Mouse (Mus musculus): ENCODE results near the gene Cdc42se1.
"Not testable (repeated sequence)": the region's sequence is repeated elsewhere in the genome, so short reads cannot be mapped to it uniquely, and the experiment has no call there.

Gene Cdc42se1

DNA sequence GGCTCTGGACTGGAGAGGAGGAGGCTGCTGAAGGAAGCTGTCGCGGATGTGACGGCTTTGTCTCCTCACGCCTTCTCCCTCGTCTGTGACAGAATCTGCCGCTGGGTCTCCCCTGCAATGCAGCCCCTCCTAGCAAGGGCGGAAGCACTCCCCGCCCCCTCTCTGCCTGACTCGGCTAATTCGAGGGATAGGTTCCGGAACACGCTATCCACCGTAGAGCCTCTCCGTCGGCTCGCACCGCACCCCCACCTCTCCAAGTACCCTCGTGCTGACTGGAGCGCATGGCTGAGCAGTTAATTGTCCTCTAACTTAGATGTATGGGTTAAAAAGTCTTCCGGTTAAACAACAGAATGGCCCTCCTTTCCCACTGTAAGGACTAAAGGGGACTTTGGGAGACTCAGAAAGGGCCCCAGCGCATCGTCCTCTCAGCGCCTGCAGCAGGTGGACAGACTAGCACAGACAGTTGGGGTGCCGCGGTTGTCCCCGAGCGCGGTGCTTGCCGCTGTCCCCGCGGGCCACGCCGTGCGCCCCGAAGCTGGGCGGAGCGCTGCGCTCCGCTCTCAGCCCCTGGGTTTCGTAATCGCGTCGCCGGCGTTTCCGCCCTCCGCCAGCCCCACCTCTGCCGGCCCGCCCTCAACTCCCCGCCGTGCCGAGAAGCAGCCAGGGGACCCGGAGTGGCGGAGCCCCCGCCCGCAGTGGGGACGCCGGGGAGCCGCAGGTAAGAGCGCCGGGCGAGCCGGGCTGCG lies at the start of gene Cdc42se1:
TSS of gene Cdc42se1 (plus strand) at position 585 of the 746 bp plus-strand sequence.
- DNase-seq: peak; percentile 87

DNA sequence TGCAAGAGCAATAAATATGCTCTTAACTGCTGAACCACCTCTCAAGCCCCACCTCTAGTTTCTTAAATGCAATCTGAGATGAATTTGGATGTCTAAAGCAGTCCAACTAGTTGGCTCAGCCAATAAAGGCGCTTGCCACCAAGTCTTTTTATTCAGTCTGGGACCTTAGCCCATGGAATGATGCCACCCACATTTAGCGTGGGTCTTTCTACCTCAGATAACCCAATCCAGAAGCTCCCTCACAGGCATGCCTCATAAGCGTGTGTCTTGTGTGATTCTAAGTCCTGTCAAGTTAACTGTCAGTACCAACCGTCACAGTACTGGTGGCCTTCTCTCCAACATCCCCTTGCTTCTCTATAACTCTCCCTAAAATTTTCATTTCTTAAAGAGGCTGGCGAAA lies 49.6 kb upstream of the Cdc42se1 start:
- no peak for DNase-seq

DNA sequence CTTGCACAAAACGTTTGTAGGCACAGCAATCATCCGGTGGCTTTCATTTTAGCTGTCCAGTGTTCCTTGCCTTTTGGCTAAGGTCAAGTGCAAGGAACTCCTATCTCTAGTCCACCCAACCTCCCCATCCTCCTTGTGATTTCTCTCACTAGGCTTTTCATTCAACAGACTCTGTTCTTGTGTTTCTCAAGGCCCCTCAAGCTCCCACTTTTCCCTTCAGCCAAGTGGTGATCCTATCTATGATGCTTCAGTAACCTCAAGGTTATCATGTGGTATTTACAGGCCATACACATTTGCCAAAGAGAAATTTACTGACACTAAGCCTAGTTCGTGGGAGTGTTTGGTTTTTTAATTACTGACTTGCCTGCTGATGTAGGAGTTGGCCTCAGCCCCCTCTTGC lies 48.6 kb upstream of the Cdc42se1 start:
- no peak for DNase-seq

DNA sequence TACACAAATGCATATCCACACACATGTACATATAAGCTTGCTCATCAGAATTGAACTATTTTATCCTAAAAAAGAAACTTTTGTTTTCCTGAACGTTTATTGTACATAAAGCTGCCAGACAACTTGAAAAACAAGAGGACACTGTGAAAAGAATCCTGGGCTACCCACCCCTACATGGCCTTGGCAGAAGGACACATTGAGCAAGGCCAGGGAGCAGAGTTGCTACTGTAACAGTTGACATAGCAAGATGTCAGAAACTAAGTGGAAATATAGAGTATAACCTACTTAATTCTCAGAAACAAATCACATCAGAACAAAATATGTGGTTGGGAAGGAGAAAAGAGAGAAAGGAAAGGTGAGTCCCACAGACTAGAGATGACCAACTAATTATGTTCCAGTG lies 46.7 kb upstream of the Cdc42se1 start:
- DNase-seq: no peak

DNA sequence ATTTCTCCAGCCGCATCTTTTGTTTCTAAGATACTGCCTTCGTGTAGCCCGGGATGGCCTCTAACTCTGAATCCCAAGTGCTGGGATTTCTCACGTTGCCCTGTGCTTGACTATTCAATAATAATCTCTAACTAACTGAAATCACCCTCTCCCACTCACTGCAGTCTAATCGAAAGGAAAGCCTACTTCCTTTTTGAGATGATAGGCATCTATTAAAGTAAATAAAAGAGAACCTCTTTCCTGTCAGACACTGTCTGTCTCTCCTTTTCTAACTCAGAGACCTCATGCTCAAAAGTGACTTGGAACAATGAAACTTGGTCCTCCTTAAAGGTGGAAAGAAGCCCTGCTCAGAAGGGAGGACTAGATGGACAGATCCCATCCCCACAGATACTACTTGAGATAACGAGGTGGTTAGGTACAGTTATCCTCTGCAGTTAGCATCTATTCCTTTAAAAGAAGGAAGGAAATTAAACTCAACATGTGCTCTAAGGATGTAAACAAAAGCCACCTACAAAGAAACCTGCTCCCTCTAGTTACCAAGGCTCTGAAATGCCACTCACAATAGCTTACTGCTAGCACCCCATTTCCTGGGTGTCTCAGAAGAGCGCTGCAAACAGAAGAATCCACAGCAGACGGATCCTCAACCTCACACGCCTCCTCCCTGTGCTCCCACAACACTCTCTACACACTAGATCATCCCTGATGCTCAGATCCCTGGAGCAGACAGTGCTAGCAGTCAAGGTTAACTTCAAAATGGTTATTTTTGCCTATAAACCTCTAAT lies 43.5 kb upstream of the Cdc42se1 start:
- no peak for DNase-seq

DNA sequence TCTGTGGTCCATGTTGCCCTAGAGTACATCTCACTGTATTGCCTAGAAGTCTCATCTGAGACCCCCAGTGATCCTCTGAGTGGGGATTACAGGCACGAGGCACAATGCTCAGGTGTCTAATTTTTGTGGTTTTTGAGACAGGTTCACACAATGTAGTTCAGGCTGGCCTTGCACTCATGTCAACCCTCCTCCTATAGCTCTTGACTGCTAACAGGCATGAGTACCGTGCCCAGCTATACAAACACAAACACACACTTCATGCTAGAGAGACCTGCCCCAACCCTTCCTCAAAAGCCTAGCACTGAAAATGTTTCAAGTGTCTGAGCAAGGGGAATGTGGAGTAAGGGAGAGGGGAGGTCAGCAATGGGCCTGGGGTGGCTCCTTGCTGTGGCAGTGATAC lies 42.4 kb upstream of the Cdc42se1 start:
- no peak for DNase-seq

DNA sequence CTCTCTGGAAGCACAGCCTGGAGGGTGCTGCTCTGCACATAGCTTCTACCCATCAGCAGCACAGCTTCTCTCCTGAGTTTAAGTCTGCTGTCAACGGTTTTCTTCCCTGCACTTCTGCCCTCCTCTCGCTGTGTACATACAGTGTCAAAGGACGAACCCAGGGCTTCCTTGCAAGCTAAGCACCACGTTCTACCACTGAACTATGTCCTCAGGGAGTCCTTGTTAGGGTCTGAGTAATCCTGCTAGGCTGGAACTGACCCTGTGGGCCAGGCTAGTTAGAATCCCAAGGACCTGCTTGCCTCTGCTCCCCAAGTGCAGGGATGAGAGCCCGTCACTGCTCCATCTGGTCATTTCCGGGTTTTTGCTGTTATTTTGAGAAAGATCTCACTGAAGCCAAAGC lies 41.6 kb upstream of the Cdc42se1 start:
- DNase-seq: no peak

DNA sequence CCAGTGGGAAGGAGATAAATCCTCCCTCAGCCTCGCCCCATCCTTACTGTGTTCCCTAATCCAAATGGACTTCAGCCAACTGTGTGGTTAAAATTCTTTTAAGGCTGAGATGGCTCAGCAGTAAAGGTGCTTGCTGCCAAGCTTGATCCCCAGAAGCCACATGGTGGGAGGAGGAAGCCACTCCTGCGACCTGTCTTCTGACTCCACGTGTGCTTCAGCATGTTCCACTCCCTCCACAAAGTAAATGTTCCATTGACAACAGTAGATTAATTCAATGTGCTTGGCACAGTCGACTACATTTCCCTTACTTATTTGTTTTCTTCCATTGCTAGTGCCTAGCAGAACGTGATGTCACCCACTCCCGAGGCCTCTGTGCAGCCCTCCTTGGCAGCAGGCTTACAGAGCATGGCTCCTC lies 33.8 kb upstream of the Cdc42se1 start:
- peak; percentile 70 for DNase-seq

DNA sequence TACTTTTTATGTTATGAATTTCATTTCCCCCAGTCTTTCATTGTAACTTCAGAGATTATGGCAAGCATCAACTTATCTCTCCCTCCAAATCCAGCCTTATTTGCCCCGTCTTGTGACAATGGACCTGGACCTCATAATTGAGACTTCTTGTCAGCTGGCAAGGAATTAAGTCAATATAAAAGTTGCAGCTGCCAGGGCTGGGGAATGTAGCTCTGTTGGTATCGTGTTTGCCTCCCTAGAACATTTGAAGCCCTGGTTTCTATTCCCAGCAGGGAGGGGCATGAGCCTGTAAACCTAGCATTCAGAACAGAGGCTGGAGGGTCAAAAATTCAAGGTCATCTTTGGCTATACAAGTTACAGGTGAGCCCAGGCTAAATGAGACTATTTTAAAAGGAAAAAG lies 32.8 kb upstream of the Cdc42se1 start:
- peak; percentile 19 for DNase-seq

DNA sequence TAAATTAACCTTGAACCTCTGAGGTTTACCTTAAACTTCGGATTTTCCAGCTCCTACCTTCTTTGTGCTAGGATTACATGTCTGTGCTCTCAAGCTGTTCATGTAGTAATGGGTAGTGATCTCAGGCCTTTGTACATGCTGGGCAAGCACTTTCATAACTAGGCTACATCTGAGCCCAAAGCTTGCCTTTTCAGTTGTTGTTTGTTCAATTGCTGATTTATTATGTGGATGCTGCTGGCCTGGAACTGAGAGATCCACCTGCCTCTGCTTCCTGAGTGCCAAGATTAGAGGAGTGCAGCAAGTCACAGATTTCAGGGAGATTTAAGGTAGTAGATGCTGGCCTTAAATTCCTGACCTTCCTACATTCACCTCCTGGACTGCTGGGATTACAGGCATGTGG lies 29.4 kb upstream of the Cdc42se1 start:
- DNase-seq: peak; percentile 55

DNA sequence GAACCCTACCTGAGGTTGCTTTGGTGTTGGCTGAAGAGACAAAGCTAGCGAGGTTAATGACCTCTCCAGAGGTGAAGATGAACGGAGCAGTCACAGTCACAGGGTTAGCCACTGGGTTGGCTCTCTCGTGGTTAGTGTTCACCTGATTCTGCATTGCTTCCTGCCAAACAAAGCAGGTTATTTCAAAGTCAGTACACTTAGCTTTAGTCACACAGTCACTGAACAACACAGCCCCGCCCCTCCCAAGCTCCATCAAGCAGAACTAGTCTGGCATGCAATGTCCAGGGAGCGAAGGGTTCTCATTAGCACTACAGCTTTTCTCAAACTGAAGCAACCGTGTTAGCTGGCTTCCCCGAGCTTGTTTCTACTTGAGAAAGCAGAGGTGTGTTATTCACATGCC lies 28.4 kb upstream of the Cdc42se1 start:
- peak; percentile 97 for DNase-seq

DNA sequence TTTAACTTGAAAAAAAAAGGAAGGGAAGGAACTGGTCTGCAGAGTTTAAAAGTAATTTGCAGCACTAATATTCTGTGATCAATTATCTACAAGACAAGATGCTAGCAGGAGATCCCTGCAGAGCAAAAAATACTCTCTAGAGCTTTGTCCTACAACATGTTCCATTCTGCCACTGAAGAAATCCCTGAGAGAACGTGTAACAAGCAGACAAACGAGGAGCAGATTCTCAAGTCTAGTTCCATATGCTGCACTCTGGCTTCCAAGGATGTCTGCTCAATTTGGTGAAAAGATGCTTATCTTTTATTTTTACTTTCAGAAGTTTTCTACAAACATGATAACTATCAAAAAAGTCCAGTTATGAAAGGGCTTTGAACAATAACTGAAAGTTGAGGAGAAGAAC lies 28.0 kb upstream of the Cdc42se1 start:
- no peak for DNase-seq

DNA sequence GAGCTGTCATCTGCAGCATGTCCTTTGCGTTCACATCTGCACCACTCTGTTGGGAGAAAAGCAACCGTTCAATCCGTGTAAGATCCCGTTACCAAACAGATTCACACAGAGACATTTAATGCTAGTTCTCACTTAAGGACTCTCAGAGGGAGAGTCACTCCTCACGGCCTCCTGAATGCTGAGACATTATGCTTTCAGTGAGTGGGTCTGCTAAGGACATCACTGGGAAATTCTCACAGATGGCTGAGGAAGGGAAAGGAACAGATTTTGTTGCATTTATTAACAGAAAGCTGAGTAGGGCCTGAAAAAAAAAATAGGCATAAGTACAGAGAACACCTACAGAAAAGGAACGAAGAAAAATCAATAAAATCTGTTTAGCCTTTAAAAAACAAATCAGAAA lies 24.7 kb upstream of the Cdc42se1 start:
- no peak for DNase-seq

DNA sequence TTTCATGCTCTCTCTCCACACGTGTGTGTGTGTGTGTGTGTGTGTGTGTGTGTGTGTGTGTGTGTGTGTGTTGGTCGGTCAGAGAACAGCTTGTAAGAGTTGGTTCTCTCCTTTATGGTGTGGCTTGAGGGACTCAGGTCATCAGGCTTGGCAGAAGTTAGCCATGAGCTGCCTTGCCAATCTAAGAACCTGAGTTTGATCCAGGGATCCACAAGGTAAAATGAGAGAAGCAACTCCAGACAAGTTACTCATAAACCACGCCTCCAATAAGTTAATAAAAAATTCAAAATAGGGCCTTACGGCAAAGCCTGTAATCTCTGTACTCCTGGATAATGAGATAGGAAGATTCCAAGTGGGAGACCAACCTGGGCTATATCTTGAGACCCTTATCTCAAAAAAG lies 20.2 kb upstream of the Cdc42se1 start:
- DNase-seq: peak; percentile 47

DNA sequence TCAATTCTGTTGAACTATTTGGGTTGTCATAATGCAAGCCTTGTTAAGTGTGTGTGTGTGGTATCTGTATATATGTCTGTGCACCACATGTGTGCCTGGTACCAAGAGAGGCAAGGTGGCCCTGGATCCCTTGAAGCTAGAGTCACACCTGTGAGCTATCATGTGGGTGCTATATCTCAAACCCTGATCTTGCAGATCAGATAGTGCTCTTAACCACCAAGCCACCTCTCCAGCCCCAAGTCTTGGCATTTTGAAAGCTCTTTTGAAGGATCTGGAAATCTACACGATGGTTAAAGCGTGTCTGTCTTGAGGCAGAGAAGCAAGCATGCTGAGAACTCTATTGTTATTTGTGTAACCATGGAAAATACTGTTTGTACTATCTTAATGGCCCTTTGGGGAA lies 17.9 kb upstream of the Cdc42se1 start:
- DNase-seq: no peak

DNA sequence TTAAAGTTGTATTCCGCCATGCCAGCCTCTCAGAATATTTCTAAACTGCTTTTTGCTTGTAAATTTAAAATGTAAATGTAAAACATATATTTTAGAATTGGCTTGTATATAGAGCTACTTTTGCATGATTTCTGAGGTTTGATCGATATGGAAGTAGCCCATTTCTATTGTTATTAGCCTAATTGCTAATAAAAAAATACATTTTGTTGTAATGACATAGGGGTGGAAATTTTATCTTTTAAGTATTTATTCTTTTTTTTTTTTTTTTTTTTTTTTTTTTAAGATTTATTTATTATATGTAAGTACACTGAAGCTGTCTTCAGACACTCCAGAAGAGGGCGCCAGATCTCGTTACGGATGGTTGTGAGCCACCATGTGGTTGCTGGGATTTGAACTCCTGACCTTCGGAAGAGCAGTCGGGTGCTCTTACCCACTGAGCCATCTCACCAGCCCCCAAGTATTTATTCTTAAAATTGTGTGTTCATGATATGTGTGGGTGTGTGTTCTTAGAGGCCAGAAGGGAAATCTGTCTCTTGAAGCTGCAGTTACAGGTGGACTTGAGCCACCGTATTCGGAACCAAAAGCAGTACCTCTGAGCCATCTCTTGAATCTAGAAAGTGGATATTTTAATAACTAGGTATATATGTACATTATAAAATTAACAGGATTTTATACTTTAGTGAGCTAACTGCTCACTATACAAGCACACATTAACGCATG lies 15.5 kb upstream of the Cdc42se1 start:
- not testable (repeated sequence) for DNase-seq

DNA sequence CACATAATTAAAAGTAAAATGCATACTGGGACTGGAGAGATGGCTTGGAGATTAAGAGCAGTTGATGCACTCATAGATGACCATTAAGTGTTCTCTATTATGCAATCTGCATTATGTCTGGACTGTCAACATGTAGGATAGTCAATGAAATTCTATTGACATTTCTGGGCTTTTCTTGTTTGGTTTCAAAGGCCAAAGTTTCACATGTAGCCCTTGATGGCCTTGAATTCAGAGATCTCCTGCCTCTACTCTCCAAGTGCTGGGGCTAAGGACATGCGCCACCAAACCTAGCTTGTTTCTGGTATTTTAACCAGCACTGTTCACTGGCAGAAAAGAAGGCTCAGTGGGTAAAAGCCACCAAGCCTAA lies 14.9 kb upstream of the Cdc42se1 start:
- DNase-seq: no peak

DNA sequence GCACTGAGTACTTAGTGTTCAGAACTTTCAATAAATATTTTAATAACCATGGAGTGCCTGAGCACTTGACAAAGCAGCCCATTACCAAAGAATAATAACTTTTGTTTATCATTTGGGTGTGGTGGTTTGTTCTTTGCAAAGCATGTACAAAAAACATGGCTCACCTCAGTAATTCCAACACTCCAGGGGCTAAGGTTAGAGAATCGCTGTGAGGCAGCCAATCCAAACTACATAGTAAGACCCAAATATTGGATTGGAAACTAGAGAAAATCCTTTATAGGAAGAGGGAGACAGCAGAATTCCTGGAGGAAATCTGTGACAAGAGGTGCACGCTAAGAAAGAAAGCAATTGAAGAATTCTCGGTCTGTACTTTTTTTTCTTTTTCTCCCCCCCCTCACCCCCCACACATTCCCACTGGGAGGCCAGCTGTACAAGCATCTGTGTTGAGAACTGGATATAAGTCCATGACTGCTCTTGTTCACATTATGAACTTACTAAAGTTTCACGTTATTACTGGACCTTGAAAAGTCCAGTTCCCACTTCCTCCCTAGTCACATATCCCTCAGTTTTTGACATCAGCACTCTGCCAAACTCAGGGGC lies 11.8 kb upstream of the Cdc42se1 start:
- no peak for DNase-seq

DNA sequence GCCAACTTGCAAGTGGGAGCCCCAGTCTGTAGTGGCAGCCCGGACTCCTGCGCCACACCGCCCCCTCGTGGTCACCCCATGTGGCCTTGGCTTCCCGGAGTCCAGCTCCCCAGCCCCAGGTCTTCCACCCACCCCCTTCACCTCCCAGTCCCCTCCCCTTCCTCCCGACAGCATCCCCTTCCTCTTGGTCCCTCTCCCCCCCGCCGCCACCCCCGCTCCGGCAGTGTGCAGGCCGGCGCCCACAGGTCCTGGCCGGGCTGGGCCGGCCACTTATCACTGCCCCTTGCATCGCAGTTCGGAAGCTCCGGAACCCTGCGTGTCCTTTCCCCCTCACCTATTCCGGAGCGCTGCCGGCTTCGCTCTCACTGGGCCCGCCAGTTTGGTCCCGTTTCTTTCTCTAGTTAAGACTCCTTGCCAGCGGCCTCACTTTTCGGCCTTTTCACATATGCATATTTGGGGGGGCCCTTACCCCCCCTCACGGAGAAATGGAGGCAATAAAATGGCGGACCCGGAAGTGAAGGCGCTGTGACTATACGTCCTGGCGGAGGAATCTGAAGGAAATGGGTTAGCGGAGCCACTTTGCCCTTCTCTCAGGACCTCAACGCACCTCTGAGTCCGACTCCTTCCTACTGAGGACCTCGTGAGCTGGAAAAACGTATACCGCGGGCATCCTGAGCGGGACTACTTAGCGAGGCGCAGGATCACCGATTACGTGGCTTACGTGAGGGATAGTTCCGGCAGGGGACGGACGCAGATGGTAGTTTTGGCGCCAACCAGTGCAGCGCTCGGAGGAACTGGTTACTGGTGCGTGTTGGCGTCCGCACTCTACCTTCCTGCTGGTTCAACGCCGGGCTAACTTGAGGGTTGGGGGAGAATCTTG lies 11.0 kb upstream of the Cdc42se1 start, which contains the start of gene Gabpb2:
TSS of gene Gabpb2 (minus strand) at position 662 of the 880 bp plus-strand sequence.
- peak; percentile 97 for DNase-seq

DNA sequence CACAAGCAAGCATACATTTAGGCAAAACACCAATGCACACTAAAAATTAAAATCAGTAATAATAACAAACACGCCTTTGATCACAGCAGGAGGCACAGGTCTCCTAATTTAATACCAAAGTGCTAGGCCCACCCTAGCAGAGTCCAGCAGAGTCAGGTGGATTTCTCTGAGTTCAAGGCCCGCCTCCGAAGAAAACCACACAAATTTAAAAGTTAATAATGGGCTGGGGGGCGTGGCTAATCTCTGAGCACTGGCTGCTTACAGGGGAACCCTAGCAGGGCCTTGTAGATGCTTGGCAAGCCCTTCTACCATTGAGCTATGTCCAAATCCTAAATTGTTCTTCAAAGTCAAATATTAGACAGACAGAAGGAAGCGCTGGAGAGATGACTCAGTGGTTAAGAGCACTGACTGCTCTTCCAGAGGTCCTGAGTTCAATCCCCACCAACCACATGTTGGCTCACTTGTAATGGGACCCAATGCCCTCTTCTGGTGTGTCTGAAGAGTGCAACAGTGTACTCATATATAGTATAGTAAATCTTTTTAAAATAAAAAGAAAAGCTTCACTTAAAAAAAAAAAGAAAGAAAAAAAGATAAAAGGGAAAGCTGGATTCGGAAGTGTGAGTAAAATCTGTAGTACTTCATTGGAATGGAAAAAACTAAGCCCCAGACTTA lies 9.9 kb upstream of the Cdc42se1 start:
- DNase-seq: peak; percentile 75

DNA sequence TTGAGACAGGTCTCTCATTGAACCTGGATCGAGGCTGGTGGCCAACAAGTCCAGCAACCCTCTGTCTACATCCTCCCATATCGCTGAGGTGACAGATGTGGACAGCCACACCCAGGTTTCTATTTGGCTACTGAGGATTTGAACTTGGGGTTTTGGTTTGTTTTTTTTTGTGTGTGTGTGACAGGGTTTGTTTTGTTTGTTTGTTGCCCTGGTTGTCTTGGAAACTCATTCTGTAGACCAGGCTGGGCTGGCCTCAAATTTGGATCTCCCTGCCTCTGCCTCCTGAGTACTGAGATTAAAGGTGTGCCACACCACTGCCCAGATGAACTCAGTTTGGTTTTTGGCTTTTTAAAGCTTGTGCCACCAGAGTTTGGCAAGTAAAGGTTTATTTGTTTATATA lies 5.5 kb upstream of the Cdc42se1 start:
- no peak for DNase-seq

DNA sequence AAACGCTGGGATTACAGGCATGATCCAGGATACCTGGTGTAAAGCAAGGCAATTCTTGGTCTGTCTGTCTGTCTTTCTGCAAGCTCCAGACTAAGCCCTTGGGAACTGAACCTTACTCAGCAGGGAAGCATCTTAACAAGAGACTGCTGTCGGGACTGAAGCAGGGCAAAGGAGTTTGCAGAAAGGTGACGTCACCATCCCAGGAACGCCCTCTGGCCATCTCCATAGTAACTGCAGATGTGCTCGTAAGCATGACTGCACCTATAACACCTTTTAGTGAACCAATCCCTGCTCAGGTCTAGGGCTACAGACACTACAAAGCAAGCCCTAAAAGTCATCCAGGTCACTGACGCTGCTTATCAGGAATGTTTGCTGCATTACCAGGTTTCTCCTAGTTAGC lies 4.2 kb upstream of the Cdc42se1 start:
- peak; percentile 78 for DNase-seq

Measured in kidney, adult 9 months (tissue).